Mouse (Mus musculus): ENCODE results near the gene Mrpl42.

DNA sequence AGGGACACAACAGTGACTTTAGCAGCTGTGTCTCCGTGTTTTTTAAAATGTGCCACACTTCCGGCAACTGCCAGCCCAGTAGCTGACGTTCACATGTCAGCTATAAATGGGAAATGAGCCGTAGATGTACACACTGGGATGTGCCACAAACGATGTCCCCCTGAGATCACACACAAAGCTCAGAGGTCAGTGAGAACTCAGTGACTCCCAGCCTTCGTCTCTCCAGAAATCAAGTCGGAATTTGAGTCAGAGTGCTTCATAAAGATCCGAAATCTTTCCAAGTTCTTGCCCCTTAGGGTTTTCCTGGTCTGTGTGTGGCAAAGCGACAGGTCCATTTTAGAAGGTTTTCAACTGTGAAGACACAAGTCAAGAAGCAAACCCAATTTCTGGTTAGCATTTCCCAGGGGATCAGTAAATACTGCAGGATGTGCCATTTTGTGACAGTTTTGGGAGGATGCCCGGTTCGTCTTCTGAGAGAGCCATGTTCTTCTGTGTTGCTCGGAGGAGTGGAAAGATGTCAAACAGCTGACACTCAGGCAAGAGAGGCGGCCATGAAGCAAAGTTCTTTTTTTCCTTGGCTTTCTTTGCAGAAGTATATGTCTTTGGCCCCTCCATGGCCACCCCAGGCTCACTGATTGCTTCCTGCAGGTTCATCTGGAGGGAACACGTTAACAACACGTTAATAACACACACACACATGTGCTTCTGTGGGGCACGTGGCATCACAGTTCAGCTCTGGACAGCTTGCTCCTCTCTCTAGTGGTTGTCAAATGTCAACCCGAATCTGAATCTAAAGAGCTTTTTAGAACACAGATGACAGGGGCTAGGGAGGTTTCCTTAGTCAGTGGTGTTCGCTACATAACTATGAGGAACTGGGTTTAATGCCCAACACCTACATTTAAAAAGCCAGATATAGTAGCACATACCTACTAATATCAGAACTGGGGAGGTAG, 56.4 kb downstream of the Mrpl42 start:
- TF ChIP-seq CTCF (IDR thresholded peaks at IDR 0.05; ENCODE audit: low read depth, low read length), result no peak
- no peak for TF ChIP-seq GATA2 (IDR thresholded peaks at IDR 0.05; ENCODE audit: borderline replicate concordance, low read depth, low read length)
- no peak for TF ChIP-seq GATA1 (IDR thresholded peaks at IDR 0.05; ENCODE audit: borderline replicate concordance, low read length)
- no peak for TF ChIP-seq TAL1 (conservative IDR thresholded peaks at IDR 0.05; ENCODE audit: low read depth, low read length)
